Mouse (Mus musculus): Measurements from ENCODE around the gene Hoxa3. TPM values are rescaled to one million over a fixed set of nuclear protein-coding genes. Genes with fewer than 3 reads are reported as not detected.

Gene Hoxa3
- total and polyA plus RNA-seq, 3 experiments, result 0.55 to 1.3 (median 0.76) TPM

DNA sequence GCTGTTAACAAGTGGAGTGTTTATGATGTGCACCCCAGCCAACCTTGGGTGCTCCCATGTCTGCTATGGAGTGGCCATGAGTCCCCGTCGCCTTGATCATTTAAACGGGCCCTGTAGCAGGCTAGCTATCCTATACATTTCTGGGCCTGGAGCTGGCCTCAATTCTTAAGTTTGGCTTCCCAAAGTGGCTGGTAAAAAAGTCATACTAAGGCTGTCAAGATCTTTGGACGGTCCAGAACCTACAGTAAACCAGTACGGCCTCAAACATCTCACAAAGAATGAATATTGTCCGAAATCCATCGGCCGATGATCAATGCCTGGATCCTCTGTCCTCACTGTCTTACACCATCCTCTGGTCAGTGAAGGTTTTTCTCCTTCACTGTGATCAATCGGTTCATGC, 22.1 kb upstream of the Hoxa3 start:
- no peak for TF ChIP-seq POLR2A (IDR thresholded peaks at IDR 0.05; ENCODE audit: insufficient read depth, low read depth, low read length)
- no peak for TF ChIP-seq EP300 (IDR thresholded peaks at IDR 0.05; ENCODE audit: insufficient read depth, low read depth, low read length)
- TF ChIP-seq CTCF (IDR thresholded peaks at IDR 0.05), result no peak
- 37% methylated on average over 9 of the region's 9 CpGs for WGBS
- DNase-seq, result peak; percentile 1 to 9
- no peak overlapping the region for H3K27ac ChIP-seq
- H3K27me3 ChIP-seq (ENCODE audit: control insufficient read depth, insufficient read depth, low read length), result peaks cover 49% of the 10 kb centered on the region
- no peak overlapping the region for H3K9ac ChIP-seq (ENCODE audit: low read depth, low read length)
- no peak overlapping the region for H3K4me3 ChIP-seq
- no peaks in the 10 kb centered on the region; the same call in 1 of the 2 replicates for H3K4me1 ChIP-seq (ENCODE audit: control insufficient read depth, insufficient read depth, low read length)
- H3K36me3 ChIP-seq (ENCODE audit: control insufficient read depth, insufficient read depth, low read length), result no peaks in the 10 kb centered on the region
- H3K79me2 ChIP-seq (replicated peaks; ENCODE audit: control insufficient read depth, insufficient read depth, low read length), result no peaks in the 10 kb centered on the region
- intact Hi-C loops (cut with DNase I), result no loop called here

DNA sequence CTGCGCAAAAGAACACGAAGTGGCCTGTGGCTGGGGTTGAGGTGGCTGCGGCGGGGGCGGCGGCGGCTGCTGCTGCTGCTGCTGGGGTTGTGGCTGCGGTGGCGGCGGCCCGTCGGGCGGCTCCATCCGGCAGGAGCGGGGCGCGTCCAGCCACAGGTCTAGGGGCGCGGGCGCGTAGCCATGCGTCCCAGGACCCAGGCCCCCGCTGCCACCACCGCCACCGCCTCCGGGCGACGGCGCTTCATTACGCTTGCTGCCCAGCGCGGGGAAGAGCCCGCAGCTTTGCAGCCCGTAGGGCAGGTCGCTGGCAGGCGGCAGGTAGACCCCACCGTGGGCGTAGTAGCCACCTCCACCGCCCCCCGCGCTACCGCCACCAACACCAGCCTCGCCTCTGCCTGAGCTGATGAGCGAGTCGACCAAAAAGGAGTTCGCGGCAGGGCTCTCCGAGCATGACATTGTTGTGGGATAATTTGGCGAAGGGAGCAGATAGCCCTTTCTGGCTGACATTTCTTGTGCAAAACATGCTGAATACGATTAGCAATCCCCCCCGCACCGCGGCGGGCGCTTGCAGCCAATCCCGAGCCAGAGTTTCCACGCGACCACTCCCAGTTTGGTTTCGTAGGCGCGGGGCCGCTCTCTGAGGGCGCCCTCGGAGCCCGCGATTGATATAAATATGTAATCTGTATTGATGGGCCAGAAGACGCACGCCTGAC, 21.4 kb upstream of the Hoxa3 start:
- no peak overlapping the region for H3K27ac ChIP-seq
- no peaks in the 10 kb centered on the region for H3K36me3 ChIP-seq (ENCODE audit: control insufficient read depth, insufficient read depth, low read length)
- no peak overlapping the region for H3K9ac ChIP-seq (ENCODE audit: low read depth, low read length)
- no peak overlapping the region for H3K4me3 ChIP-seq
- H3K4me1 ChIP-seq (ENCODE audit: control insufficient read depth, insufficient read depth, low read length), result no peaks in the 10 kb centered on the region; the same call in 1 of the 2 replicates
- no peaks in the 10 kb centered on the region for H3K79me2 ChIP-seq (replicated peaks; ENCODE audit: control insufficient read depth, insufficient read depth, low read length)
- peak in 1 of 2 experiments; percentile 20 for DNase-seq
- intact Hi-C loops (cut with DNase I), result no loop called here
- 3% methylated on average over 67 of the region's 68 CpGs for WGBS
- H3K27me3 ChIP-seq (ENCODE audit: control insufficient read depth, insufficient read depth, low read length), result peaks cover 53% of the 10 kb centered on the region
- TF ChIP-seq POLR2A (IDR thresholded peaks at IDR 0.05; ENCODE audit: insufficient read depth, low read depth, low read length) (no peak), EP300 (IDR thresholded peaks at IDR 0.05; ENCODE audit: insufficient read depth, low read depth, low read length) (no peak), CTCF (IDR thresholded peaks at IDR 0.05) (no peak)

DNA sequence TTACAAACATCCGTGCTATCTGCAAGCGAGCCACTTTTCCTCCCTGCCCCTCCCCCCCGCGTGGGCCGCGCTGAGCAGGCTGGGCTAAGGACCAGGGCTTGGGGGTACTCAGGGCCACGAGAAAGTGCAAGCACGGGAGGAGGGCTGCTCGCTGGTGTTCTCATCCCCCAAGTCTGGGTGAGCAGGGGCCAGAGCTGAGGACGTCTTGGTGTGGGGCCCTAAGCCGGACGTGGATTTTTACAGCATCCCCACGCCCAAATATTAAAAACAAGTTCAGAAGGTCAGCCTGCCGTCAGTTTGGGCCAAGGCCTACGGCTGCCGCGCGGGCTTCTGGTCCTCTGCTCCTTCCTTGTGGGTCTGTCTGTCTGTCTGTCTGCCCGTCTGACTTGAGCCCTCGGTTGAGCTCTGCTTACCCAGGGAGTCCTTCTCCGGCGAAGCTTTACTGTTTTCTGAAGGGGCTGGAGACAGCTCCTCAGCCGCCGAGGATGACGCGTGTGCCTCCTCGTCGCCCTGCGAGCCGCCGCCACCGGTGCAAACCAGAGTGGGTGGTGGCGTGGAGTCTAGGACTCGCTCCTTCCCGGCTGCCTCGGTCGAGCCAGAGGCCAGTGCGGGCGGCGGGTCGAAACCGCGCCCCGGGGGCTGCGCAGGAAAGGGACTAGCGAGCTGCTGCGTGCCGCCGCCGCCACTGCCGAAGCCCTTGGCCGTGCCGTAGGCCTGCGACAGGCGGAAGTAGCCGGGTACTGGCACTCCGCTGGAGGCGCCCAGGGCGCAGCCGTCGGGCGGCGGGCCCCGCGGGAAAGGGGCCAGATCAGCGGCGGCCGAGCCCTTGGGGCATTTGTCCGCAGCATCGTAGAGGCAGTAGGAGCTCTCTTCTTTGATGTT, 20.7 kb upstream of the Hoxa3 start:
- H3K9ac ChIP-seq (ENCODE audit: low read depth, low read length), result no peak overlapping the region
- no peak for TF ChIP-seq EP300 (IDR thresholded peaks at IDR 0.05; ENCODE audit: insufficient read depth, low read depth, low read length)
- TF ChIP-seq CTCF (IDR thresholded peaks at IDR 0.05), result no peak
- TF ChIP-seq POLR2A (IDR thresholded peaks at IDR 0.05; ENCODE audit: insufficient read depth, low read depth, low read length), result no peak
- H3K4me3 ChIP-seq, result no peak overlapping the region
- H3K36me3 ChIP-seq (ENCODE audit: control insufficient read depth, insufficient read depth, low read length), result no peaks in the 10 kb centered on the region
- intact Hi-C loops (cut with DNase I), result no loop called here
- DNase-seq, result peak; percentile 19 to 37
- H3K79me2 ChIP-seq (replicated peaks; ENCODE audit: control insufficient read depth, insufficient read depth, low read length), result no peaks in the 10 kb centered on the region
- WGBS, result 1% methylated on average over 70 of the region's 70 CpGs
- peaks cover 54% of the 10 kb centered on the region for H3K27me3 ChIP-seq (ENCODE audit: control insufficient read depth, insufficient read depth, low read length)
- H3K4me1 ChIP-seq (ENCODE audit: control insufficient read depth, insufficient read depth, low read length), result no peaks in the 10 kb centered on the region; the same call in 1 of the 2 replicates
- H3K27ac ChIP-seq, result no peak overlapping the region

DNA sequence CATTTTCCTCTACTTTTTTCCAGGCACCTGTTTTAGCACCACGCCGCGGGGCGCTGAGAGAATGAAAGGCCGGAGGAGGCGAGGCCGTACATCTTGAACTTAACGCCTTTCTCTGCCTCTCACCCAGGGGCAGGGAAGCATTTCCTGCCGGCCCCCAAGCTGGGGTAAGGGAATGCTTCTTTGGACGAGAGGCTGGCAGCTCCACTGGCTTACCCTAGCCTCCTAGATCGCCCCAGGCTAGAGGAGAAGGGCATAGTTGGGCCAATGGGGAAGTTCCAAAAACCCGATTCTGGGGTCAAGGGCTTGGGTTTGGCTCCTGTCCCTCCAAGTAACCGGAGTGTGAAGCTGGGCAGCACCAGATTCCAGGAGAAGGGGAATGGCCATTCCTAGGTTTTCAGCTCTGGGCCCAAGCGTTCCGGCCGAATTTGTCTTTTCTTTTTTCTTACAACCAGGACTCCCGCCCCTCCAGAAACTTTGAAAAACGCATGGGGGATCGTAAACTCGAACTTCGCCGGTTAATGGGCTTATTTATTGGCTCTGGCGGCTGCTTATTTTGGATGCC, 19.9 kb upstream of the Hoxa3 start:
- intact Hi-C loops (cut with DNase I), result no loop called here
- Histone ChIP-seq H3K9ac (ENCODE audit: low read depth, low read length) (no peak overlapping the region), H3K27me3 (ENCODE audit: control insufficient read depth, insufficient read depth, low read length) (peaks cover 55% of the 10 kb centered on the region), H3K4me3 (no peak overlapping the region), H3K4me1 (ENCODE audit: control insufficient read depth, insufficient read depth, low read length) (no peaks in the 10 kb centered on the region; the same call in 1 of the 2 replicates), H3K27ac (no peak overlapping the region), H3K79me2 (replicated peaks; ENCODE audit: control insufficient read depth, insufficient read depth, low read length) (no peaks in the 10 kb centered on the region), H3K36me3 (ENCODE audit: control insufficient read depth, insufficient read depth, low read length) (no peaks in the 10 kb centered on the region)
- TF ChIP-seq CTCF (IDR thresholded peaks at IDR 0.05) (no peak), EP300 (IDR thresholded peaks at IDR 0.05; ENCODE audit: insufficient read depth, low read depth, low read length) (no peak), POLR2A (IDR thresholded peaks at IDR 0.05; ENCODE audit: insufficient read depth, low read depth, low read length) (no peak)
- peak; percentile 9 to 28 for DNase-seq
- 6% methylated on average over 23 of the region's 23 CpGs for WGBS

DNA sequence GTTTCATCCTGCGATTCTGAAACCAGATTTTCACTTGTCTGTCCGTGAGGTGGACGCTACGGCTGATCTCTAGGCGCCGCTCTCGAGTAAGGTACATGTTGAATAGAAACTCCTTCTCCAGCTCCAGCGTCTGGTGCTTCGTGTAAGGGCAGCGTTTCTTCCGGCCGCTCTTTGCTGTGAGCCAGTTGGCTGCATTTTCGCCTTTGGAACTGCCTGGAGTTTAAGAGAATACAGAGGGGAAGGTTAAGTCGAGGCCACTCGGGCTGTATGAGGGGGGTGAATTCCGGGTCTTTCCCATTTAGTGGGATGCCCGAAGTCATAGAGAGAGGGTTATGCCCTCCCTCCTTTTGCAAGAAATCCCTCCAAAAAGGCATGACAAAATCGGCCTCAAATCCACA, 19.4 kb upstream of the Hoxa3 start:
- 2% methylated on average over 18 of the region's 18 CpGs for WGBS
- Histone ChIP-seq H3K36me3 (ENCODE audit: control insufficient read depth, insufficient read depth, low read length) (no peaks in the 10 kb centered on the region), H3K27me3 (ENCODE audit: control insufficient read depth, insufficient read depth, low read length) (peaks cover 54% of the 10 kb centered on the region), H3K27ac (no peak overlapping the region), H3K4me3 (no peak overlapping the region), H3K4me1 (ENCODE audit: control insufficient read depth, insufficient read depth, low read length) (no peaks in the 10 kb centered on the region; the same call in 1 of the 2 replicates), H3K9ac (ENCODE audit: low read depth, low read length) (no peak overlapping the region), H3K79me2 (replicated peaks; ENCODE audit: control insufficient read depth, insufficient read depth, low read length) (no peaks in the 10 kb centered on the region)
- peak; percentile 11 to 40 for DNase-seq
- TF ChIP-seq EP300 (IDR thresholded peaks at IDR 0.05; ENCODE audit: insufficient read depth, low read depth, low read length) (no peak), POLR2A (IDR thresholded peaks at IDR 0.05; ENCODE audit: insufficient read depth, low read depth, low read length) (no peak)
- intact Hi-C loops (cut with DNase I), result no loop called here

Data from heart, adult 2 months (tissue).